Comparison of ENCODE assay signal across 18 mouse cellular contexts in the genomic region with DNA sequence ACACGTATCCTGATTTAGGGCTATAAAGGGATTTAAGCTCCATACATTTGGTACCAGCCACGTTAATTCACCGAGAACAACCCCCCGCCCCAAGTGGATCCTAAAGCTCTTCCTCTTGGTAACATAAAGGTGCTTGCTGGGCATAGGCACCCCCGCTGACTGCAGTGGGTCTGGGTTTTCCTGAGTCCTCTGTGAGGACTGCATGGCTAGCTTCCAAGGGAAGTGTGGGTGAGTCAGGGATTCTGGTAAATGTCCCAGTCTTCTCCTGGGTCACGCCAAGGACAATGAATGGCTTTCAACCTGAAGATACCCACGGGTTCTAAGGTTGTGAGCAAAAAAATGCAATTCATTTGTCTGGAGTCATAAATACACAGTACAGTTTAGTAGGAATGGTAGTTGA.
DNase-seq lines count a peak whose midpoint lies in the region; TF ChIP-seq lines count a peak whose summit lies in the region.
"Had no signal": no experiment of that assay in that cellular context is flagged by ENCODE, and none has a peak within 500 bp of the region (broad histone marks: within the 10 kb centered on the region; RNA-seq: fewer than 3 reads in every experiment).

No protein-coding gene starts in this region.

- DNase-seq in 3T3-L1 (ENCODE audit: low read depth, low spot score) (peak; percentile 64), MN1 (ENCODE audit: low spot score) (peak; percentile 88)
- peak; percentile 59 for DNase-seq in adrenal gland, postnatal 14 days
- peak; percentile 42 for DNase-seq in cerebellum, adult 8-10 months
- DNase-seq in thymus, postnatal 4 days, result no peak
- DNase-seq in urinary bladder, postnatal 14 days (ENCODE audit: low spot score), result no peak
- DNase-seq in layer of hippocampus, adult 2 months (ENCODE audit: low spot score in 2 of 2), result no peak
- no peak for DNase-seq in kidney, postnatal 14 days
- DNase-seq: heart, postnatal 36 days; retina, postnatal 1 day; thymus, postnatal 36 days had no signal

- no peak overlapping the region for H3K4me3 ChIP-seq in layer of hippocampus, adult 2 months
- H3K4me3 ChIP-seq: embryonic facial prominence, embryonic 15.5 days; forebrain, embryonic 13.5 days; heart, embryonic 13.5 days; hindbrain, embryonic 15.5 days; liver, embryonic 15.5 days; neural tube, embryonic 12.5 days had no signal

- H3K27ac ChIP-seq in layer of hippocampus, adult 2 months, result no peak overlapping the region
- H3K27ac ChIP-seq: embryonic facial prominence, embryonic 15.5 days; forebrain, embryonic 13.5 days; heart, embryonic 13.5 days; hindbrain, embryonic 15.5 days; kidney, postnatal 0 days; liver, embryonic 15.5 days; neural tube, embryonic 12.5 days had no signal

- TF ChIP-seq CTCF in layer of hippocampus, adult 2 months (conservative IDR thresholded peaks at IDR 0.05), result no peak

Comparison
In these comparisons a context has a peak if more than half of its experiments do, and no peak if none do; other contexts are left out.
1. DNase-seq: peak in 3T3-L1 (single experiment), MN1 (single experiment), adrenal gland, postnatal 14 days (single experiment) and cerebellum, adult 8-10 months (single experiment); none in thymus, postnatal 4 days (single experiment), urinary bladder, postnatal 14 days (single experiment), layer of hippocampus, adult 2 months (0 of 2) and kidney, postnatal 14 days (single experiment).